Mouse (Mus musculus): ENCODE data around the gene Hic1. TPM values are rescaled to one million over a fixed set of nuclear protein-coding genes. Genes with fewer than 3 reads are reported as not detected.
A peak's percentile ranks its signal among the peaks of the same experiment; 100 is the strongest.

The Hic1 gene
- polyA plus RNA-seq, 1 experiment: 14.1 TPM

GRCm38 (mm10) chr11:75168590-75169361 lies 543 bp downstream of the Hic1 start:
- peaks cover 59% of the 10 kb centered on the region for H3K4me1 ChIP-seq (replicated peaks; ENCODE audit: control insufficient read depth, insufficient read depth, low read length)
- WGBS: 1% methylated on average over 83 of the region's 83 CpGs
- H3K27me3 ChIP-seq (ENCODE audit: control insufficient read depth, insufficient read depth, low read length): peaks cover 45% of the 10 kb centered on the region
- TF ChIP-seq POLR2A (IDR thresholded peaks at IDR 0.05; ENCODE audit: control insufficient read depth, extremely low read depth, insufficient read depth, low read length, poor library complexity): no peak
- peak; percentile 98 for TF ChIP-seq CTCF (IDR thresholded peaks at IDR 0.05; ENCODE audit: borderline replicate concordance, control insufficient read depth, extremely low read depth, insufficient read depth, low read length, poor library complexity)
- H3K27ac ChIP-seq (ENCODE audit: control insufficient read depth, insufficient read depth, low read length): no peak overlapping the region
- H3K4me3 ChIP-seq (ENCODE audit: control insufficient read depth, insufficient read depth, low read length): peak overlapping the region; percentile 27
- peak; percentile 86 for DNase-seq
- no peaks in the 10 kb centered on the region for H3K36me3 ChIP-seq (ENCODE audit: control insufficient read depth, insufficient read depth, low read length)

GRCm38 (mm10) chr11:75167643-75168589 lies 1.4 kb downstream of the Hic1 start:
- WGBS: 9% methylated on average over 56 of the region's 63 CpGs
- H3K4me1 ChIP-seq (replicated peaks; ENCODE audit: control insufficient read depth, insufficient read depth, low read length): peaks cover 52% of the 10 kb centered on the region
- TF ChIP-seq CTCF (IDR thresholded peaks at IDR 0.05; ENCODE audit: borderline replicate concordance, control insufficient read depth, extremely low read depth, insufficient read depth, low read length, poor library complexity) (no peak), POLR2A (IDR thresholded peaks at IDR 0.05; ENCODE audit: control insufficient read depth, extremely low read depth, insufficient read depth, low read length, poor library complexity) (no peak)
- H3K27ac ChIP-seq (ENCODE audit: control insufficient read depth, insufficient read depth, low read length): no peak overlapping the region
- H3K4me3 ChIP-seq (ENCODE audit: control insufficient read depth, insufficient read depth, low read length): peak overlapping the region; percentile 27
- peaks cover 45% of the 10 kb centered on the region for H3K27me3 ChIP-seq (ENCODE audit: control insufficient read depth, insufficient read depth, low read length)
- DNase-seq: no peak
- H3K36me3 ChIP-seq (ENCODE audit: control insufficient read depth, insufficient read depth, low read length): peaks cover under 1% of the 10 kb centered on the region; the same call in 1 of the 2 replicates

GRCm38 (mm10) chr11:75166861-75167642 lies 2.3 kb downstream of the Hic1 start:
- DNase-seq: peak; percentile 51
- WGBS: 6% methylated on average over 68 of the region's 68 CpGs
- Histone ChIP-seq H3K4me1 (replicated peaks; ENCODE audit: control insufficient read depth, insufficient read depth, low read length) (peaks cover 44% of the 10 kb centered on the region), H3K27ac (ENCODE audit: control insufficient read depth, insufficient read depth, low read length) (no peak overlapping the region), H3K27me3 (ENCODE audit: control insufficient read depth, insufficient read depth, low read length) (peaks cover 37% of the 10 kb centered on the region), H3K36me3 (ENCODE audit: control insufficient read depth, insufficient read depth, low read length) (peaks cover 7% of the 10 kb centered on the region; the same call in 1 of the 2 replicates), H3K4me3 (ENCODE audit: control insufficient read depth, insufficient read depth, low read length) (peak overlapping the region; percentile 16)
- TF ChIP-seq CTCF (IDR thresholded peaks at IDR 0.05; ENCODE audit: borderline replicate concordance, control insufficient read depth, extremely low read depth, insufficient read depth, low read length, poor library complexity): no peak
- TF ChIP-seq POLR2A (IDR thresholded peaks at IDR 0.05; ENCODE audit: control insufficient read depth, extremely low read depth, insufficient read depth, low read length, poor library complexity): no peak

GRCm38 (mm10) chr11:75166193-75166842 lies 3.0 kb downstream of the Hic1 start:
- peaks cover 35% of the 10 kb centered on the region for H3K27me3 ChIP-seq (ENCODE audit: control insufficient read depth, insufficient read depth, low read length)
- 18% methylated on average over 53 of the region's 55 CpGs for WGBS
- DNase-seq: no peak
- TF ChIP-seq POLR2A (IDR thresholded peaks at IDR 0.05; ENCODE audit: control insufficient read depth, extremely low read depth, insufficient read depth, low read length, poor library complexity): no peak
- TF ChIP-seq CTCF (IDR thresholded peaks at IDR 0.05; ENCODE audit: borderline replicate concordance, control insufficient read depth, extremely low read depth, insufficient read depth, low read length, poor library complexity): no peak
- H3K27ac ChIP-seq (ENCODE audit: control insufficient read depth, insufficient read depth, low read length): no peak overlapping the region
- H3K36me3 ChIP-seq (ENCODE audit: control insufficient read depth, insufficient read depth, low read length): peaks cover 7% of the 10 kb centered on the region; the same call in 1 of the 2 replicates
- peaks cover 41% of the 10 kb centered on the region for H3K4me1 ChIP-seq (replicated peaks; ENCODE audit: control insufficient read depth, insufficient read depth, low read length)
- H3K4me3 ChIP-seq (ENCODE audit: control insufficient read depth, insufficient read depth, low read length): 0 out of 2 replicates have a peak overlapping the region, but pooled peaks have one; percentile 16

- Histone ChIP-seq H3K4me1 (replicated peaks; ENCODE audit: control insufficient read depth, insufficient read depth, low read length) (peaks cover 41% of the 10 kb centered on the region), H3K4me3 (ENCODE audit: control insufficient read depth, insufficient read depth, low read length) (no peak overlapping the region; the same call in 1 of the 2 replicates), H3K27ac (ENCODE audit: control insufficient read depth, insufficient read depth, low read length) (no peak overlapping the region), H3K27me3 (ENCODE audit: control insufficient read depth, insufficient read depth, low read length) (peaks cover 35% of the 10 kb centered on the region), H3K36me3 (ENCODE audit: control insufficient read depth, insufficient read depth, low read length) (peaks cover 7% of the 10 kb centered on the region; the same call in 1 of the 2 replicates)
- TF ChIP-seq POLR2A (IDR thresholded peaks at IDR 0.05; ENCODE audit: control insufficient read depth, extremely low read depth, insufficient read depth, low read length, poor library complexity) (no peak), CTCF (IDR thresholded peaks at IDR 0.05; ENCODE audit: borderline replicate concordance, control insufficient read depth, extremely low read depth, insufficient read depth, low read length, poor library complexity) (peak; percentile 92; the same call in 1 of the 2 replicates)
- 10% methylated on average over 54 of the region's 54 CpGs for WGBS
- DNase-seq: peak; percentile 83
Observed at GRCm38 (mm10) chr11:75165441-75166192, 3.7 kb downstream of the Hic1 start.
